Mouse (Mus musculus): ENCODE data around the gene Hoxc9.

DNA sequence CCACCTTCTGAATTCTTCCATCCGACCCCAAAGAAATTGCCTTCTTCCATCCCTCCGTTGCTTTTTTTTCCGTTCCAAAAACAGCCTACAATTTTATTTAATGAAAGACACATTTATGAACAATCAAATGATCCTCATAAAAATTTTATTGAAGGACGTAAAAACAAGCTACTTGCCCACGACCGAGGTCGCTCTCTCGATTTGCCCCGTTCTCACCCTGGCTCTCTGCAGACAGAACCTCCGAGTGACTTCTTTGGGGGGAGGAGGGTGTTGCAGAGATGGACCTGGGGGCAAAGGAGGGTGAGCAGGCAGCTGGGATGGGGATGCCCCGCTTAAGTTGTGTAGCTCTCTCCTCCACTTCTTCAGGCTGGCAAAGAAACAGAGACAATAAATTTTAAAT is 4.1 kb downstream of the Hoxc9 start:
- TF ChIP-seq POLR2A (IDR thresholded peaks at IDR 0.05; ENCODE audit: borderline replicate concordance, low read depth, low read length) (no peak), CTCF (IDR thresholded peaks at IDR 0.05; ENCODE audit: low read depth, low read length) (no peak)

Data from bone marrow macrophage, adult 2 months (primary cell).